Mouse (Mus musculus): ENCODE measurements around the gene Mn1.

DNA sequence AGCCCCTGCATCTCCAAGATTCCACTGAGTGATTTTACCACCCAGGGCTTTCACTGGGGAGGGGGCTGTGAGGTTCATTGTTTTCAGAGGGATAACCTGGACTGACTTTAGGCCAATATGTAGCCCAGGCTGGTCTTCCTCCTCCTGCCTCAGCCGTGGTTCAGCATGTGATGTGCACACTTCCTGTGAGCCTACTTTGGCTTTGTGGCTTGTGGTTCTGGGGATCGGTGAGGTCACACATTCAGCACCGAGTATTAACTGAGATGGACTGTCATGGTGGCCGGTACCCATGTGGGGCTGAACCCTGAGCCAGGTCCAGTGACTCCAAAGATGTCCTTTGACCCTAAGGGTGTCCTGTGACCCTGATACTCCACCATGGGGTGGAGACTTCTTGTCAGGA is 23.1 kb downstream of the Mn1 start:
- no peak for TF ChIP-seq CTCF (IDR thresholded peaks at IDR 0.05; ENCODE audit: low read depth)
- TF ChIP-seq EP300 (IDR thresholded peaks at IDR 0.05; ENCODE audit: low read depth), result no peak

Data from liver, postnatal 0 days (tissue).